Mouse (Mus musculus): ENCODE measurements around the gene Scgb1c1.
A peak's percentile ranks its signal among the peaks of the same experiment; 100 is the strongest.
"Not testable (repeated sequence)": the region's sequence is repeated elsewhere in the genome, so short reads cannot be mapped to it uniquely, and the experiment has no call there.

The Scgb1c1 gene

GRCm38 (mm10) chr7:140881696-140882468 is 36.5 kb downstream of the Scgb1c1 start, which contains the start of the genes Psmd13 and Sirt3:
Gene Psmd13 (plus strand): TSS chr7:140881968.
Gene Sirt3 (minus strand): TSS chr7:140882309.
- peak; percentile 95 for DNase-seq

DNA sequence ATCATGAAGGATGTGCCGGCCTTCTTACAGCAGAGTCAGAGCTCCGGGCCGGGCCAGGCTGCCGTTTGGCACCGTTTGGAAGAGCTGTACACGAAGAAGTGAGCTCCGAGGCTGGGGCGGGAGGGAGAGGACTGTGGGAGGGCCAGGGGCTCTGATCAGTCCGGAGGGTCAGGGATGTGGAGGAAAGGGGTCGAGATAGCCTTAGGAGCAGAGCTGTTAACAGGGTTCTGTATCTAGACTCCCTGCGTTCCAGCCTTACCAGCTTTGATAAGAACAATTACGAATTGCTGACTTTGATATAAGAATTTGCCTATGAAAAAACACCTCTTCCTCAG is 37.1 kb downstream of the Scgb1c1 start:
- DNase-seq: no peak

GRCm38 (mm10) chr7:140890636-140891035 is 45.3 kb downstream of the Scgb1c1 start:
- DNase-seq: not testable (repeated sequence)

DNA sequence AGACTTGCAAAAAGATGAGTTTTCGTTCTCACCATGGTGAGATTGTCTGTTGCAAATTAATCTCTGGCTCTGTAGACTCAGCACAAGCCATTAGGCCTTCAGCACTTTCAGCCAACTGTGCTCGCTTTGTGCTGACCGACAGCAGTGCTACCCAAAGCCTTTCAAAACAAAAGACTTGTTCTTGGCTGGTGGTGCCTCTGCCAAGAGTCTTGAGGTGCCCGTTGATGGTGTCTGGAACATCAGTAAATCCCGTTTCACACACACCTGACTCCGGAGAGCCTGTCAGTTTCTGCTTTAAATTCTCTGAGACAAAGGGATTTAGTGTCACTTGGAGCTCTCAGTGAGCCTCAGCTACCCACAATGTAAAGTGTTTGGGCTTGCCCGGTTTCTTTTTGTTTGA is 48.7 kb downstream of the Scgb1c1 start:
- DNase-seq: no peak

GRCm38 (mm10) chr7:140894611-140895010 is 49.3 kb downstream of the Scgb1c1 start:
- no peak for DNase-seq

Data from kidney, adult 18-20 months (tissue).